Mouse (Mus musculus) brain, embryonic 14.5 days (tissue): ENCODE results near the gene Polg2.

Experiments
- CTCF ChIP-seq: fragments of 200-500 bp; IDR thresholded peaks from 2 replicates; pipeline ENCODE4 v1.5.1; 2012; ENCODE audit warnings: inconsistent platforms, mild to moderate bottlenecking, moderate library complexity, borderline replicate concordance; ENCODE audit not compliant: insufficient read depth, insufficient read length; ENCODE audit errors: extremely low read depth
- POLR2A ChIP-seq: fragments of 200-500 bp; IDR thresholded peaks from 2 replicates; pipeline ENCODE4 v1.6.1; 2012; ENCODE audit warnings: mild to moderate bottlenecking, inconsistent platforms, borderline replicate concordance; ENCODE audit not compliant: poor library complexity, insufficient read depth, insufficient read length, severe bottlenecking; ENCODE audit errors: extremely low read depth

DNA sequence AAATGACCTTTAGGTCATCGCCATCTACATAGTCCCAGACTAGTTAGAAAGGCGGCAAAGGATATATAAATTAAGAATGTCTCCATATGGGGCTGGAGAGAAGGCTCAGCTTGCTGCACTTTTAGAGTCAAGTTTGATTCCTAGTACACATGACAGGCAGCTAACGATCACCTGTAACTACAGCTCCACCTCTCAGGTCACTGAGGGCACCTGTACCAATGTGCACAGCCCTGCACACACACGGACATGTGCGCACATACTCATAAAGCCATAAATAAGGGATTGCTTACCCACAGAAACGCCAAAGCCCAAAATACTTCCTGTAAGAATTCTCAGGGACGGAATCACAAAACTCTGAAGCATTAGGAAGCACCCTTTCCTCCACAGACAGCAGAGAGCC lies 48.7 kb upstream of the Polg2 start:
- TF ChIP-seq POLR2A (no peak), CTCF (no peak)
